Mouse (Mus musculus) C2C12 (cell line): Measurements from ENCODE around the gene Kcnd2.

Experiments
- CEBPB ChIP-seq: IDR thresholded peaks from one replicate; pipeline ENCODE4 v1.6.1; 2011; ENCODE audit warnings: low read depth, mild to moderate bottlenecking, control low read depth, moderate library complexity
- CTCF ChIP-seq: IDR thresholded peaks from one replicate; pipeline ENCODE4 v1.5.1; 2011; ENCODE audit not compliant: control insufficient read depth, insufficient read depth, insufficient read length
- FOSL1 ChIP-seq: IDR thresholded peaks from one replicate; pipeline ENCODE4 v1.8.0; 2011; ENCODE audit warnings: mild to moderate bottlenecking, low read length; ENCODE audit not compliant: poor library complexity, insufficient read depth, severe bottlenecking
- MAX ChIP-seq: IDR thresholded peaks from one replicate; pipeline ENCODE4 v1.6.1; 2011; ENCODE audit warnings: mild to moderate bottlenecking, control low read depth
- MYOD1 ChIP-seq: IDR thresholded peaks from one replicate; pipeline ENCODE4 v1.6.1; 2011; ENCODE audit warnings: low read depth; ENCODE audit not compliant: control insufficient read depth, insufficient read length
- MYOG ChIP-seq: IDR thresholded peaks from one replicate; pipeline ENCODE4 v1.6.1; 2011; ENCODE audit not compliant: control insufficient read depth, insufficient read length; ENCODE audit errors: extremely low read depth

DNA sequence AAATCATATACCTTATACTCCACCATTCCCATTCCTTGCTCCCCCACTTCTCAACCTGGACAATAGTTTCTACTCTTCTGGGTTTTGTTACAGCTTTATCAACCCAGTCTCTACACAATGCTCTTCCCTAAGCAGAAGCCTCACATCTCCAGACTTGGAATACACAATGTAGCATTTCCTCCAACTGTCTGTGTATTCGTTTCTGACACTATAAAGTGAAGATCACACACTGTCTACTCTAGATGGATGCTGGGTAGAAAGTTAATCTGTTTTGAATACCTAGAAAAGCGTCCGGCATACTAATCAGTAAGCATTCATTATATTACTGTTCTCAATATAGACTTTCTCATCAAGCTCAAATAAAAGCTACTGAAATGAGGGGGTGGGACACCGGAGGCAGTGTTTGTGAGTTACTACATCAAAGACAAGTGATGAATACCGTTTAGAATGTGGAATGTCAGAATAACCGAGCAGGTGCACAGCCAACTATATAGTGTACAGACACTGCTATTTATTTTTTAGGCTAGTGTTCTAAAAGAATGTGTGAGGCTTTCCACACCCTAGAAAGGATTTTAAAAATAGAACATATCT is 62.1 kb downstream of the Kcnd2 start:
- TF ChIP-seq CEBPB: no peak
- no peak for TF ChIP-seq CTCF
- no peak for TF ChIP-seq FOSL1
- TF ChIP-seq MYOD1: no peak
- no peak for TF ChIP-seq MAX
- no peak for TF ChIP-seq MYOG
